ENCODE assay signal across 11 mouse cellular contexts in genomic region chr3:104565423-104566230, GRCm38 (mm10). TPM values are rescaled to one million over a fixed set of nuclear protein-coding genes. Genes with fewer than 3 reads are reported as not detected.
DNase-seq lines count a peak whose midpoint lies in the region; ATAC-seq lines count a peak whose summit lies in the region.
"Had no signal": no experiment of that assay in that cellular context is flagged by ENCODE, and none has a peak within 500 bp of the region (broad histone marks: within the 10 kb centered on the region; RNA-seq: fewer than 3 reads in every experiment).

No protein-coding gene starts in this region.

- no peak overlapping the region for H3K4me2 ChIP-seq in neural tube, embryonic 13.5 days
- H3K4me2 ChIP-seq in heart, embryonic 14.5 days (ENCODE audit: low read length) = 0 out of 2 replicates have a peak overlapping the region, but pooled peaks have one; percentile 18
- H3K4me2 ChIP-seq: forebrain, embryonic 15.5 days; limb, embryonic 15.5 days had no signal

- H3K36me3 ChIP-seq in neural tube, embryonic 13.5 days = no peaks in the 10 kb centered on the region
- H3K36me3 ChIP-seq in heart, embryonic 14.5 days (ENCODE audit: control insufficient read depth, insufficient read depth, low read length) = no peaks in the 10 kb centered on the region
- H3K36me3 ChIP-seq in midbrain, embryonic 10.5 days = no peaks in the 10 kb centered on the region
- H3K36me3 ChIP-seq: forebrain, embryonic 15.5 days; limb, embryonic 15.5 days had no signal

- H3K9ac ChIP-seq in neural tube, embryonic 13.5 days = 0 out of 2 replicates have a peak overlapping the region, but pooled peaks have one; percentile 17
- peak overlapping the region; percentile 56 for H3K9ac ChIP-seq in heart, embryonic 14.5 days (ENCODE audit: low read length)
- H3K9ac ChIP-seq: forebrain, embryonic 15.5 days; limb, embryonic 15.5 days had no signal

- H3K4me3 ChIP-seq in neural tube, embryonic 13.5 days = no peak overlapping the region
- H3K4me3 ChIP-seq in heart, embryonic 14.5 days (ENCODE audit: control insufficient read depth in 1 of 2, insufficient read depth in 1 of 2, low read depth in 1 of 2, low read length in 2 of 2) = no peak overlapping the region
- H3K4me3 ChIP-seq in midbrain, embryonic 10.5 days = no peak overlapping the region
- H3K4me3 ChIP-seq: forebrain, embryonic 15.5 days; limb, embryonic 15.5 days had no signal

- 48% methylated on average over 13 of the region's 13 CpGs for WGBS in neural tube, embryonic 13.5 days
- 24% methylated on average over 13 of the region's 13 CpGs for WGBS in heart, embryonic 14.5 days
- 80% methylated on average over 13 of the region's 13 CpGs for WGBS in midbrain, embryonic 10.5 days

- peak; percentile 29 for DNase-seq in cerebellum, adult 11-12 months
- no peak for DNase-seq in cerebellum, postnatal 4 days (ENCODE audit: low spot score in 2 of 2)
- no peak for DNase-seq in neural tube, embryonic 10.5 days (ENCODE audit: extremely low spot score, low spot score)
- peak; percentile 43 for DNase-seq in yolk sac, embryonic 10.5 days (ENCODE audit: low spot score)
- no peak for DNase-seq in right cerebral cortex, postnatal 4 days
- no peak for DNase-seq in midbrain, embryonic 10.5 days (ENCODE audit: low spot score)

- no peak for ATAC-seq in neural tube, embryonic 13.5 days (ENCODE audit: low read depth)
- no peak for ATAC-seq in heart, embryonic 14.5 days (ENCODE audit: insufficient number of reproducible peaks, insufficient read depth, low FRiP score, low read depth)
- ATAC-seq: forebrain, embryonic 15.5 days; intestine, embryonic 16.5 days had no signal

- no peaks in the 10 kb centered on the region for H3K27me3 ChIP-seq in neural tube, embryonic 13.5 days
- H3K27me3 ChIP-seq in heart, embryonic 14.5 days (ENCODE audit: control insufficient read depth, insufficient read depth, low read length) = no peaks in the 10 kb centered on the region
- no peaks in the 10 kb centered on the region for H3K27me3 ChIP-seq in midbrain, embryonic 10.5 days (ENCODE audit: low read depth, poor library complexity, severe bottlenecking)
- H3K27me3 ChIP-seq: forebrain, embryonic 15.5 days; limb, embryonic 15.5 days had no signal

- no peak overlapping the region for H3K27ac ChIP-seq in neural tube, embryonic 13.5 days (replicated peaks)
- peak overlapping the region; percentile 80 to 84 for H3K27ac ChIP-seq in heart, embryonic 14.5 days (replicated peaks in 1 of 2; ENCODE audit: control insufficient read depth in 1 of 2, insufficient read depth in 1 of 2, low read depth in 2 of 2, low read length in 2 of 2)
- H3K27ac ChIP-seq in midbrain, embryonic 10.5 days (replicated peaks) = no peak overlapping the region
- H3K27ac ChIP-seq: forebrain, embryonic 15.5 days; limb, embryonic 15.5 days had no signal

- H3K9me3 ChIP-seq in neural tube, embryonic 13.5 days = no peaks in the 10 kb centered on the region
- H3K9me3 ChIP-seq in heart, embryonic 14.5 days (ENCODE audit: control insufficient read depth, low read length) = no peaks in the 10 kb centered on the region
- H3K9me3 ChIP-seq in midbrain, embryonic 10.5 days (replicated peaks) = no peaks in the 10 kb centered on the region
- H3K9me3 ChIP-seq: forebrain, embryonic 15.5 days; limb, embryonic 15.5 days had no signal

- H3K4me1 ChIP-seq in neural tube, embryonic 13.5 days (replicated peaks) = peaks cover 12% of the 10 kb centered on the region
- H3K4me1 ChIP-seq in heart, embryonic 14.5 days (ENCODE audit: control insufficient read depth in 2 of 2, insufficient read depth in 2 of 2, low read length in 2 of 2) = peaks cover 12 to 25% of the 10 kb centered on the region in 2 experiments
- peaks cover 15% of the 10 kb centered on the region for H3K4me1 ChIP-seq in midbrain, embryonic 10.5 days
- H3K4me1 ChIP-seq: forebrain, embryonic 15.5 days had no signal

RNA-seq across cellular contexts. Expression of gene Lrig2, which starts 53.9 kb away (rescaled TPM):
- polyA plus RNA-seq in neural tube, embryonic 13.5 days (2015; fragmentation: Nextera tagmentation; extraction: Ambion mirVana) = 29.3 and 33.4 TPM in 2 replicates
- polyA plus RNA-seq in heart, embryonic 14.5 days (2014; fragmentation: Nextera tagmentation; extraction: Ambion mirVana) = 14.4 and 16.8 TPM in 2 replicates
- 16.4 and 21.4 TPM in 2 replicates for polyA plus RNA-seq in midbrain, embryonic 10.5 days (2016; fragmentation: Nextera tagmentation; extraction: Ambion mirVana)

Comparison
In these comparisons a context has a peak if more than half of its experiments do, and no peak if none do; other contexts are left out.
1. DNase-seq: peak in cerebellum, adult 11-12 months (single experiment) and yolk sac, embryonic 10.5 days (single experiment); none in cerebellum, postnatal 4 days (0 of 2), neural tube, embryonic 10.5 days (single experiment), right cerebral cortex, postnatal 4 days (single experiment) and midbrain, embryonic 10.5 days (single experiment).
2. H3K27ac ChIP-seq: peak in heart, embryonic 14.5 days (2 of 2); none in neural tube, embryonic 13.5 days (single experiment) and midbrain, embryonic 10.5 days (single experiment).